11 mouse cellular contexts compared by ENCODE assay signal in the genomic region with DNA sequence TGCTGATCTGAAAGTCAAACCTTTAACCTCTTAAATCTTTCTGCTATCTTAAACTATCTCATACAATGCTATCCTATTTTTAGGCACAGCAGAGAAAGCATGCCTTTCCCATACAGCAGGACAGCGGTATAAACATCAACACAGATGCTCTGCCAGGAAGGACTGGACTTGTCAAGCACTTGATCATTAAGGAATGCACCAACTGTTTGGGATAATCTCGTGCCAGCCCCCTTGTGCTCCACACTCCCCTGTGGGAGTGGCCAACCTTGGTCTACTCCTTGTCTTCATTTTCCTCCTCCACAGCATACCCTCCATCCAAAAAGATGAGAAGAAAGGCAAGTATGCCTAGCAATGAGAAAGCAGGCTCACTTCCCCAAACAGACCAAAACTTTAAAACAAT.
DNase-seq lines count a peak whose midpoint lies in the region; ATAC-seq and TF ChIP-seq lines count a peak whose summit lies in the region.
"Had no signal": no experiment of that assay in that cellular context is flagged by ENCODE, and none has a peak within 500 bp of the region (broad histone marks: within the 10 kb centered on the region; RNA-seq: fewer than 3 reads in every experiment).

No protein-coding gene starts in this region.

- no peak overlapping the region for H3K4me3 ChIP-seq in embryonic facial prominence, embryonic 14.5 days (ENCODE audit: low read depth, low read length)
- H3K4me3 ChIP-seq in embryonic facial prominence, embryonic 10.5 days, result no peak overlapping the region
- H3K4me3 ChIP-seq in limb, embryonic 13.5 days, result no peak overlapping the region
- H3K4me3 ChIP-seq in limb, embryonic 10.5 days, result no peak overlapping the region
- H3K4me3 ChIP-seq in limb, embryonic 14.5 days (replicated peaks; ENCODE audit: low read length), result no peak overlapping the region
- H3K4me3 ChIP-seq in hindbrain, embryonic 12.5 days, result no peak overlapping the region
- H3K4me3 ChIP-seq: embryonic facial prominence, embryonic 12.5 days had no signal

- intact Hi-C loops in left cerebral cortex, postnatal 4 days (cut with DNase I), result no loop called here

- WGBS in embryonic facial prominence, embryonic 14.5 days, result 20% methylated on average over 2 of the region's 2 CpGs
- 32% methylated on average over 2 of the region's 2 CpGs for WGBS in embryonic facial prominence, embryonic 10.5 days
- 25% methylated on average over 2 of the region's 2 CpGs for WGBS in limb, embryonic 13.5 days
- 24% methylated on average over 2 of the region's 2 CpGs for WGBS in limb, embryonic 10.5 days
- WGBS in limb, embryonic 14.5 days, result 39% methylated on average over 2 of the region's 2 CpGs
- 36% methylated on average over 2 of the region's 2 CpGs for WGBS in hindbrain, embryonic 12.5 days

- H3K4me2 ChIP-seq in embryonic facial prominence, embryonic 14.5 days (ENCODE audit: low read depth, low read length), result no peak overlapping the region
- no peak overlapping the region for H3K4me2 ChIP-seq in limb, embryonic 13.5 days (replicated peaks)
- H3K4me2 ChIP-seq in limb, embryonic 14.5 days (replicated peaks; ENCODE audit: low read depth, low read length, severe bottlenecking), result no peak overlapping the region
- H3K4me2 ChIP-seq in hindbrain, embryonic 12.5 days (replicated peaks), result no peak overlapping the region
- H3K4me2 ChIP-seq: embryonic facial prominence, embryonic 12.5 days had no signal

- TF ChIP-seq CTCF in brain, embryonic 14.5 days (IDR thresholded peaks at IDR 0.05; ENCODE audit: borderline replicate concordance, extremely low read depth, insufficient read depth, insufficient read length), result no peak

- peak; percentile 73 for DNase-seq in embryonic facial prominence, embryonic 14.5 days (ENCODE audit: low spot score)
- no peak for DNase-seq in embryonic facial prominence, embryonic 10.5 days (ENCODE audit: low spot score)
- no peak for DNase-seq in limb, embryonic 10.5 days (ENCODE audit: low spot score)
- DNase-seq in brain, embryonic 14.5 days (ENCODE audit: low read depth), result peak; percentile 74
- peak; percentile 58 for DNase-seq in limb, embryonic 14.5 days (ENCODE audit: low spot score)
- DNase-seq in left cerebral cortex, postnatal 4 days, result no peak
- DNase-seq: cerebellum, adult 18-20 months had no signal

- H3K9ac ChIP-seq in embryonic facial prominence, embryonic 14.5 days (ENCODE audit: low read depth, low read length), result no peak overlapping the region
- no peak overlapping the region for H3K9ac ChIP-seq in limb, embryonic 13.5 days
- H3K9ac ChIP-seq in limb, embryonic 14.5 days (ENCODE audit: low read depth, low read length, severe bottlenecking), result no peak overlapping the region
- H3K9ac ChIP-seq in hindbrain, embryonic 12.5 days, result no peak overlapping the region
- H3K9ac ChIP-seq: embryonic facial prominence, embryonic 12.5 days had no signal

- H3K27ac ChIP-seq in embryonic facial prominence, embryonic 14.5 days (replicated peaks; ENCODE audit: low read depth, low read length), result no peak overlapping the region
- no peak overlapping the region for H3K27ac ChIP-seq in embryonic facial prominence, embryonic 10.5 days (replicated peaks)
- H3K27ac ChIP-seq in limb, embryonic 13.5 days, result no peak overlapping the region
- H3K27ac ChIP-seq in limb, embryonic 10.5 days, result no peak overlapping the region
- H3K27ac ChIP-seq in limb, embryonic 14.5 days (replicated peaks; ENCODE audit: low read depth, low read length), result no peak overlapping the region
- no peak overlapping the region for H3K27ac ChIP-seq in hindbrain, embryonic 12.5 days
- H3K27ac ChIP-seq: embryonic facial prominence, embryonic 12.5 days had no signal

- TF ChIP-seq POLR2A in brain, embryonic 14.5 days (IDR thresholded peaks at IDR 0.05; ENCODE audit: borderline replicate concordance, extremely low read depth, insufficient read depth, insufficient read length, poor library complexity, severe bottlenecking), result no peak
- no peak for TF ChIP-seq POLR2A in limb, embryonic 14.5 days (IDR thresholded peaks at IDR 0.05; ENCODE audit: borderline replicate concordance, extremely low read depth, insufficient read depth, insufficient read length)

- peak; percentile 81; the same call in 1 of the 2 replicates for ATAC-seq in embryonic facial prominence, embryonic 14.5 days (ENCODE audit: low read depth)
- peak; percentile 48; the same call in 1 of the 2 replicates for ATAC-seq in limb, embryonic 13.5 days (ENCODE audit: low FRiP score, low read depth)
- peak; percentile 57; the same call in 1 of the 2 replicates for ATAC-seq in limb, embryonic 14.5 days (ENCODE audit: low FRiP score, low read depth)
- no peak for ATAC-seq in hindbrain, embryonic 12.5 days (ENCODE audit: low FRiP score)
- ATAC-seq: inflammation-experienced regulatory T-cells, adult 6 months had no signal

- H3K27me3 ChIP-seq in embryonic facial prominence, embryonic 14.5 days (replicated peaks; ENCODE audit: control insufficient read depth, insufficient read depth, low read length), result no peaks in the 10 kb centered on the region
- no peaks in the 10 kb centered on the region for H3K27me3 ChIP-seq in embryonic facial prominence, embryonic 10.5 days (replicated peaks; ENCODE audit: low read depth, poor library complexity, severe bottlenecking)
- no peaks in the 10 kb centered on the region for H3K27me3 ChIP-seq in limb, embryonic 13.5 days
- no peaks in the 10 kb centered on the region for H3K27me3 ChIP-seq in limb, embryonic 10.5 days (ENCODE audit: low read depth, poor library complexity, severe bottlenecking)
- H3K27me3 ChIP-seq in limb, embryonic 14.5 days (ENCODE audit: control insufficient read depth, insufficient read depth, low read length), result no peaks in the 10 kb centered on the region
- H3K27me3 ChIP-seq in hindbrain, embryonic 12.5 days, result no peaks in the 10 kb centered on the region
- H3K27me3 ChIP-seq: embryonic facial prominence, embryonic 12.5 days had no signal

- no peaks in the 10 kb centered on the region for H3K4me1 ChIP-seq in embryonic facial prominence, embryonic 14.5 days (ENCODE audit: control insufficient read depth, insufficient read depth, low read length)
- H3K4me1 ChIP-seq in embryonic facial prominence, embryonic 10.5 days, result peaks cover 15% of the 10 kb centered on the region
- peaks cover 15% of the 10 kb centered on the region for H3K4me1 ChIP-seq in limb, embryonic 13.5 days
- 0 out of 2 replicates have a peak, but pooled peaks cover 8% of the 10 kb centered on the region for H3K4me1 ChIP-seq in limb, embryonic 10.5 days
- no peaks in the 10 kb centered on the region for H3K4me1 ChIP-seq in limb, embryonic 14.5 days (ENCODE audit: control insufficient read depth, insufficient read depth, low read length)
- peaks cover 2% of the 10 kb centered on the region; the same call in 1 of the 2 replicates for H3K4me1 ChIP-seq in hindbrain, embryonic 12.5 days
- H3K4me1 ChIP-seq: embryonic facial prominence, embryonic 12.5 days had no signal

- H3K36me3 ChIP-seq in embryonic facial prominence, embryonic 14.5 days (ENCODE audit: control insufficient read depth, insufficient read depth, low read length), result no peaks in the 10 kb centered on the region
- H3K36me3 ChIP-seq in embryonic facial prominence, embryonic 10.5 days (replicated peaks), result no peaks in the 10 kb centered on the region
- H3K36me3 ChIP-seq in limb, embryonic 13.5 days, result no peaks in the 10 kb centered on the region
- H3K36me3 ChIP-seq in limb, embryonic 10.5 days, result no peaks in the 10 kb centered on the region
- no peaks in the 10 kb centered on the region for H3K36me3 ChIP-seq in limb, embryonic 14.5 days (ENCODE audit: control insufficient read depth, insufficient read depth, low read length)
- H3K36me3 ChIP-seq in hindbrain, embryonic 12.5 days, result no peaks in the 10 kb centered on the region
- H3K36me3 ChIP-seq: embryonic facial prominence, embryonic 12.5 days had no signal

- H3K9me3 ChIP-seq in embryonic facial prominence, embryonic 14.5 days (ENCODE audit: control insufficient read depth, low read length), result no peaks in the 10 kb centered on the region
- H3K9me3 ChIP-seq in embryonic facial prominence, embryonic 10.5 days, result no peaks in the 10 kb centered on the region
- H3K9me3 ChIP-seq in limb, embryonic 13.5 days, result no peaks in the 10 kb centered on the region
- H3K9me3 ChIP-seq in limb, embryonic 10.5 days (replicated peaks), result no peaks in the 10 kb centered on the region
- no peaks in the 10 kb centered on the region for H3K9me3 ChIP-seq in limb, embryonic 14.5 days (ENCODE audit: control insufficient read depth, low read length)
- H3K9me3 ChIP-seq in hindbrain, embryonic 12.5 days (replicated peaks), result no peaks in the 10 kb centered on the region
- H3K9me3 ChIP-seq: embryonic facial prominence, embryonic 12.5 days had no signal

Comparison
In these comparisons a context has a peak if more than half of its experiments do, and no peak if none do; other contexts are left out.
1. DNase-seq: peak in embryonic facial prominence, embryonic 14.5 days (single experiment), brain, embryonic 14.5 days (single experiment) and limb, embryonic 14.5 days (single experiment); none in embryonic facial prominence, embryonic 10.5 days (single experiment), limb, embryonic 10.5 days (single experiment) and left cerebral cortex, postnatal 4 days (single experiment).